10 mouse cellular contexts compared by ENCODE assay signal in the genomic region with DNA sequence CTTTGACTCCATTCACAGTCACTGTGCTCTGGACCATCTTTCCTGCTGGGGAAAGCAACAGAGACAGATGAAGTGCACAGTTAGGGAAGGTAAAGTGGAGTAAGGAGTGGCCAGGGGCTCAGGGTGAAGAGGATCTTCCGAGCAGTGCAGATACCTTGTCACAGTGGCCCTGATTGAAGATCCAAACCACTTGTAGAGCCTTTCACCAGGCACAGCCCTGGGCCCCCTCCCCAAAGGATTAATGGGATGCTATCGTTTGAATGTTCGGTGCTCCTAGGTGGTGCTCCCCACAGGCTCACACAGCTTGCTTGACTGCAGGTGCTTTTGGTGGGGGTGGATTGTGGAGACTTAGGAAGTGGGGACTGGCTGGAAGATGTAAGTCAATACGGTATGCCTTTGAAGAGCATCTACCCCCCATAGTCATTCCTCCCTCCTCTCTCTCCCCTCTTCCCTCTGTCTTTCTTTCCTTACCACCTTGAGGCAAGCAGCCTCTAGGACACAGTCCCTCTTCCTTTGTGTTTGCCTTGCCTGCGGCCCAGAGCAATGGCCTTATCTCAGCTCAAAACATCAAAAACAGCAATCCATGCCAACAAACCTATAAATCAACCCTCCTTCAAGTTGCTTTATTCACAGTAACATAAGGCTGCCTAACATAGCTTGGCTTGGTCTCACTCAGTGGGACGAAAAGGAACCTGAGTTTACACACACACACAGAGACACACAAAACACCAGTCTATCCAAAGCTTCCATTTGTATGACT. TPM values are rescaled to one million over a fixed set of nuclear protein-coding genes. Genes with fewer than 3 reads are reported as not detected.
A peak's percentile ranks its signal among the peaks of the same experiment; 100 is the strongest.
DNase-seq lines count a peak whose midpoint lies in the region; ATAC-seq lines count a peak whose summit lies in the region.
"Had no signal": no experiment of that assay in that cellular context is flagged by ENCODE, and none has a peak within 500 bp of the region (broad histone marks: within the 10 kb centered on the region; RNA-seq: fewer than 3 reads in every experiment).

No protein-coding gene starts in this region.

- no peak for ATAC-seq in heart, embryonic 14.5 days (ENCODE audit: insufficient number of reproducible peaks, insufficient read depth, low FRiP score, low read depth)
- no peak for ATAC-seq in lung, embryonic 16.5 days (ENCODE audit: low read depth)
- no peak for ATAC-seq in intestine, embryonic 16.5 days
- ATAC-seq in neural tube, embryonic 15.5 days (ENCODE audit: low FRiP score), result no peak

- no peak overlapping the region for H3K4me3 ChIP-seq in heart, embryonic 14.5 days (ENCODE audit: control insufficient read depth in 1 of 2, insufficient read depth in 1 of 2, low read depth in 1 of 2, low read length in 2 of 2)
- H3K4me3 ChIP-seq in lung, embryonic 16.5 days (ENCODE audit: low read length), result peak overlapping the region; percentile 53
- peak overlapping the region; percentile 62; the same call in 1 of the 2 replicates for H3K4me3 ChIP-seq in intestine, embryonic 16.5 days (ENCODE audit: low read length)
- H3K4me3 ChIP-seq in neural tube, embryonic 15.5 days (replicated peaks), result no peak overlapping the region

- H3K9ac ChIP-seq in heart, embryonic 14.5 days (ENCODE audit: low read length), result no peak overlapping the region
- 0 out of 2 replicates have a peak overlapping the region, but pooled peaks have one; percentile 35 for H3K9ac ChIP-seq in lung, embryonic 16.5 days (ENCODE audit: low read length)
- peak overlapping the region; percentile 43 for H3K9ac ChIP-seq in intestine, embryonic 16.5 days (ENCODE audit: low read depth, low read length)
- H3K9ac ChIP-seq in neural tube, embryonic 15.5 days (replicated peaks), result no peak overlapping the region

- intact Hi-C loops in heart, postnatal 14 days (cut with DNase I), result no loop called here

- H3K4me1 ChIP-seq in heart, embryonic 14.5 days (ENCODE audit: control insufficient read depth in 2 of 2, insufficient read depth in 2 of 2, low read length in 2 of 2), result peaks cover 11 to 31% of the 10 kb centered on the region in 2 experiments
- peaks cover 28% of the 10 kb centered on the region for H3K4me1 ChIP-seq in lung, embryonic 16.5 days (replicated peaks; ENCODE audit: control insufficient read depth, insufficient read depth, low read length)
- peaks cover 35% of the 10 kb centered on the region for H3K4me1 ChIP-seq in intestine, embryonic 16.5 days (ENCODE audit: control insufficient read depth, insufficient read depth, low read length)
- H3K4me1 ChIP-seq in neural tube, embryonic 15.5 days, result peaks cover 35% of the 10 kb centered on the region

- no peak for DNase-seq in heart, postnatal 14 days
- DNase-seq in lung, postnatal 25 days (ENCODE audit: low spot score), result no peak
- no peak for DNase-seq in right cerebral cortex, postnatal 25 days

- peak overlapping the region; percentile 75 for H3K4me2 ChIP-seq in heart, embryonic 14.5 days (ENCODE audit: low read length)
- peak overlapping the region; percentile 87 for H3K4me2 ChIP-seq in lung, embryonic 16.5 days (ENCODE audit: low read depth, low read length)
- H3K4me2 ChIP-seq in intestine, embryonic 16.5 days (ENCODE audit: low read depth, low read length), result peak overlapping the region; percentile 89
- H3K4me2 ChIP-seq in neural tube, embryonic 15.5 days, result peak overlapping the region; percentile 55; the same call in 1 of the 2 replicates

- no peaks in the 10 kb centered on the region for H3K9me3 ChIP-seq in heart, embryonic 14.5 days (ENCODE audit: control insufficient read depth, low read length)
- no peaks in the 10 kb centered on the region for H3K9me3 ChIP-seq in lung, embryonic 16.5 days (ENCODE audit: control insufficient read depth, low read length)
- H3K9me3 ChIP-seq in intestine, embryonic 16.5 days (ENCODE audit: control insufficient read depth, low read length), result no peaks in the 10 kb centered on the region
- H3K9me3 ChIP-seq in neural tube, embryonic 15.5 days (replicated peaks), result no peaks in the 10 kb centered on the region
- H3K9me3 ChIP-seq: G1E had no signal

- peaks cover 62% of the 10 kb centered on the region for H3K36me3 ChIP-seq in heart, embryonic 14.5 days (ENCODE audit: control insufficient read depth, insufficient read depth, low read length)
- peaks cover 35% of the 10 kb centered on the region for H3K36me3 ChIP-seq in lung, embryonic 16.5 days (ENCODE audit: control insufficient read depth, insufficient read depth, low read length)
- peaks cover 43% of the 10 kb centered on the region for H3K36me3 ChIP-seq in intestine, embryonic 16.5 days (ENCODE audit: control insufficient read depth, insufficient read depth, low read length)
- H3K36me3 ChIP-seq in neural tube, embryonic 15.5 days, result no peaks in the 10 kb centered on the region
- H3K36me3 ChIP-seq: G1E had no signal

- H3K27me3 ChIP-seq in heart, embryonic 14.5 days (ENCODE audit: control insufficient read depth, insufficient read depth, low read length), result no peaks in the 10 kb centered on the region
- no peaks in the 10 kb centered on the region for H3K27me3 ChIP-seq in lung, embryonic 16.5 days (ENCODE audit: control insufficient read depth, insufficient read depth, low read depth, low read length)
- H3K27me3 ChIP-seq in intestine, embryonic 16.5 days (replicated peaks; ENCODE audit: control insufficient read depth, insufficient read depth, low read length), result no peaks in the 10 kb centered on the region
- H3K27me3 ChIP-seq in neural tube, embryonic 15.5 days (replicated peaks), result no peaks in the 10 kb centered on the region

- no peak overlapping the region for H3K27ac ChIP-seq in heart, embryonic 14.5 days (replicated peaks in 1 of 2; ENCODE audit: control insufficient read depth in 1 of 2, insufficient read depth in 1 of 2, low read depth in 2 of 2, low read length in 2 of 2)
- H3K27ac ChIP-seq in lung, embryonic 16.5 days (ENCODE audit: low read length), result no peak overlapping the region
- H3K27ac ChIP-seq in intestine, embryonic 16.5 days (ENCODE audit: low read length), result no peak overlapping the region
- H3K27ac ChIP-seq in neural tube, embryonic 15.5 days (replicated peaks), result no peak overlapping the region
- H3K27ac ChIP-seq: macrophage had no signal

- 74% methylated on average over 6 of the region's 6 CpGs for WGBS in heart, embryonic 14.5 days
- 57% methylated on average over 6 of the region's 6 CpGs for WGBS in lung, embryonic 16.5 days
- 66% methylated on average over 6 of the region's 6 CpGs for WGBS in intestine, embryonic 16.5 days
- WGBS in neural tube, embryonic 15.5 days, result 70% methylated on average over 6 of the region's 6 CpGs

RNA-seq across cellular contexts. Expression of gene Tmem176a, which starts 2.2 kb away (rescaled TPM):
- 101 and 119 TPM in 2 replicates for polyA plus RNA-seq in heart, embryonic 14.5 days (2014; fragmentation: Nextera tagmentation; extraction: Ambion mirVana)
- 10 to 100 TPM; 18.7 to 23.8 TPM for total RNA-seq in heart, postnatal 14 days (2021)
- polyA plus RNA-seq in lung, embryonic 16.5 days (2015; fragmentation: Nextera tagmentation; extraction: Ambion mirVana), result 242 and 258 TPM in 2 replicates
- polyA plus RNA-seq in intestine, embryonic 16.5 days (2015; fragmentation: Nextera tagmentation; extraction: Ambion mirVana), result 183 TPM in 2 replicates
- polyA plus RNA-seq in neural tube, embryonic 15.5 days (2015; fragmentation: Nextera tagmentation; extraction: Ambion mirVana), result 26.4 and 57.2 TPM in 2 replicates
- total RNA-seq: G1E had no signal
- polyA plus RNA-seq: G1E had no signal

RNA-seq across cellular contexts. Expression of gene Tmem176b, which starts 2.8 kb away (rescaled TPM):
- 274 and 295 TPM in 2 replicates for polyA plus RNA-seq in heart, embryonic 14.5 days (2014; fragmentation: Nextera tagmentation; extraction: Ambion mirVana)
- 10 to 100 TPM; 62.5 to 63.9 TPM for total RNA-seq in heart, postnatal 14 days (2021)
- polyA plus RNA-seq in lung, embryonic 16.5 days (2015; fragmentation: Nextera tagmentation; extraction: Ambion mirVana), result 450 and 479 TPM in 2 replicates
- 403 and 414 TPM in 2 replicates for polyA plus RNA-seq in intestine, embryonic 16.5 days (2015; fragmentation: Nextera tagmentation; extraction: Ambion mirVana)
- 133 and 182 TPM in 2 replicates for polyA plus RNA-seq in neural tube, embryonic 15.5 days (2015; fragmentation: Nextera tagmentation; extraction: Ambion mirVana)
- total RNA-seq: G1E had no signal
- polyA plus RNA-seq: G1E had no signal

RNA-seq across cellular contexts. Expression of gene Aoc1, which starts 34.2 kb away (rescaled TPM):
- polyA plus RNA-seq in heart, embryonic 14.5 days (2014; fragmentation: Nextera tagmentation; extraction: Ambion mirVana), result not detected in 2 replicates
- not detected for total RNA-seq in heart, postnatal 14 days (2021)
- 0.30 TPM in 1 of 2 replicates, not detected in the other for polyA plus RNA-seq in lung, embryonic 16.5 days (2015; fragmentation: Nextera tagmentation; extraction: Ambion mirVana)
- polyA plus RNA-seq in intestine, embryonic 16.5 days (2015; fragmentation: Nextera tagmentation; extraction: Ambion mirVana), result 51.9 and 71.5 TPM in 2 replicates
- 0.73 TPM in 1 of 2 replicates, not detected in the other for polyA plus RNA-seq in neural tube, embryonic 15.5 days (2015; fragmentation: Nextera tagmentation; extraction: Ambion mirVana)
- total RNA-seq: layer of hippocampus, adult 8-10 months had no signal
- polyA plus RNA-seq: G1E, macrophage had no signal

Comparison
In these comparisons a context has a peak if more than half of its experiments do, and no peak if none do; other contexts are left out.
1. H3K4me3 ChIP-seq: peak in lung, embryonic 16.5 days (single experiment) and intestine, embryonic 16.5 days (single experiment); none in heart, embryonic 14.5 days (0 of 2) and neural tube, embryonic 15.5 days (single experiment).
2. H3K9ac ChIP-seq: peak in lung, embryonic 16.5 days (single experiment) and intestine, embryonic 16.5 days (single experiment); none in heart, embryonic 14.5 days (single experiment) and neural tube, embryonic 15.5 days (single experiment).
3. RNA of gene Aoc1, which starts 34.2 kb away (polyA plus RNA-seq): 51.9 to 71.5 TPM in intestine, embryonic 16.5 days; 0.30 TPM in lung, embryonic 16.5 days, 0.73 TPM in neural tube, embryonic 15.5 days and not detected in heart, embryonic 14.5 days; every median in the first group is over 10 times any median in the second.
4. Peak in every context shown above with its lines, with median percentiles within 50 percentile points of each other: H3K4me2 ChIP-seq.